Mouse (Mus musculus) brain, adult 10 weeks (tissue): ENCODE data around the gene Itih4. TPM values are rescaled to one million over a fixed set of nuclear protein-coding genes. Genes with fewer than 3 reads are reported as not detected.

Experiments
- polyA plus RNA-seq: library from polyadenylated mRNA; stranded (reverse); fragments of 350-450 nt; fragmentation: Illumina TruSeq; extraction: RNeasy Lipid Tissue Mini Kit (QIAGEN cat#74804); gene quantifications from one replicate; pipeline ENCODE4 v1.2.3, GENCODE M21; 2015; ENCODE audit warnings: low read depth, low replicate concordance

Itih4 gene
- not detected for polyA plus RNA-seq

DNA sequence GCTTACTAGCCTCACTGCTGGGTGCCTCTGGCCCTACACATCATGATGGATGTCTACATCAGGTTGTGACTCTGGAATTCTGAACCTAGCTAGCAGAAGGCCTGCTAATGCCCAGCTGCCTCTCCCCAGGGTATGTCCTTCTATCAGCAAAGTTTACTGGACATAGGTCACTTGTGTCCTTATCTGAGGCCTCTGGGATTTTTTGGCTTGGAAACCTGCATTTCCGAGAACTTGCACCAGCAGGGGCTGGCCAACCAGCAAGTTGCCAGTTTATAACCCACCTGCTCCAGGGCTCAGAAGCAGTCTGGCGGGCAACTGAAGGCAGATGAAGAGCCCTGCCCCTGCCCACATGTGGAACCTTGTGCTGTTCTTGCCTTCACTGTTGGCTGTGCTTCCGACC is at the start of gene Itih4:
TSS of gene Itih4 (plus strand) at position 273 of the 400 bp plus-strand sequence.

DNA sequence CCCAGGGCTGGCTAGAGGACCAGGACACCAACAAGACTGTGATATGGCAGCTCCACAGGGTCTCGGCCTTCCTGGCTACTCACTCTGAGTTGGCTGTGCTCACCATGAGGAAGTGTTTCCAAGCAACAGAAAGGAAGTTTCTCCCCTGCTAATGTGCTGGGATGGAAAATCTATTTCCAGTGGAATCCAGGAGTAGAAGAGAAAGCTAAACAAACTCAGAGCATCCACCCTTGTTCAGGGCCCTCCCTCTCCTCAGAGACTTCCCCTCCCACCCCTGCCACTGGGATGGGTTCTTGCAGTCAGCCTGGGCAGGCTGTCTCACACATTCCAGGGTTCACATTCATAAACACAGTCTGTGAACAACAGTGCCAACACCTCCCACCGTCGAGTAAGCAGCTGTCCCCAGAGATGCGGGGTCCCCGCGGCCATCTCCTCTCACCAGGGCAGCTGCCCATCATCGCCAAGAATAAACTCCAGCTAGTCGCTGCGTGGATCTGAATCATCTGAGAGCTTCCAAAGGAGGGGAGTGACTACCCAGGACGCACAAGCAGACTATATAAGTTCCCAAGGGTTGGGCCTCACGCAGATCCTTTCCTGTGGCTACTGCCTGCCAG is 7.2 kb upstream of the Itih4 start, which contains the start of gene Mustn1:
TSS of gene Mustn1 (plus strand) at position 243 of the 614 bp plus-strand sequence.

DNA sequence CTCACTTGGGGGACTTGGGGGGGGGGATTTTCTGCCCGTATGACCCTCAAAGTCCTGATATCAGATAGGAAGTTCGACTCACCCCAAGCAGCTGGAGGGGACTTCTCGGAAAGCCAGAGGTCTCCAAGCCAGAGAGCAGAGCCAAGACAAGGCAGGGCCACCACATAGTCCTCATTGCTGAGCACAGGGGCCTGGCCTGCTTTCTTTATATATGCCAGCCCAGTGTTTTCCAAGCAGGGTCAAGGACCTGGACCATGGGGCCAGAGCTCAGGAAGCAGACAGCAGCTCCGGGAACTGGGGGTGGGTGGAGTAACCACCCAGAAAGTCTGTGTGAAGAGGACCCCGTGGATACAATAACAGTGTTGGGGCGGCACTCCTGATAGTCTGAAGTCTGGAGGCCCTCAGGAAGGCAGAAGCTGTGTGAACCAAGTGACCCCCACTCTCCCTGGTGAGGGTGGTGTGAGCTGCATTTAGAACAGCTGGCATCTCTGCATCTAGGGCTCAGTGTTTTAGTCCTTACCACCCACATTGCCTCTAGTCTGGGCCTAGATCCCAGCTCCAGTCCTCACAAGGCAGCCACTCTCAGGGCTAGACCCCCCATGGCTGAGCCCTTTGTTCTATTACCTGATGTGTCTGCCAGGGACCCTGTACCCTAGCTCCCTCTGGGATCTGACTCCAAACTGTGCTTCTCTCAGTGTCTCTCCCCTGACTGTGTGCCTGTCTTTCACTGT is 37.3 kb downstream of the Itih4 start, which contains the start of gene Itih3:
TSS of gene Itih3 (minus strand) at position 386 of the 731 bp plus-strand sequence.

DNA sequence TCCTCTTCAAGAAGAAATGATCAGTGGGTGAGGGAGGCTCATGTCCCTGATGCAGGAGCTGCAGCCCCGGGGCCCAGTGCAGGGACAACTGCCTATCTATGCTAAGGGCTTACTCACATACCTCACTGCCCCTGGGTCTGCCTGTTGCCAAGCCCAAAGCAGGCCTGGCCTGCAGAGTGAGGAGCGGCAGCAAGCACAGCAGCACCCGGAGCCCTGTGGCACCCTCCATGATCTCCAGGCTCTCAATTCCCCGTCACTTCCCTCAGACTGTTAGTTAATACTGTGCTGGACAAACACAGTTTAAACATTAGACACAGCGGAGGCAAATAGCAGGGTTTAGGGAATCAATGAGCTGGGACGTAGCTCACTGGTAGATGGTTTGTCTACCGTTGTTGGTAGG is 56.8 kb downstream of the Itih4 start, which contains the start of gene Itih1:
TSS of gene Itih1 (minus strand) at position 252 of the 400 bp plus-strand sequence.

DNA sequence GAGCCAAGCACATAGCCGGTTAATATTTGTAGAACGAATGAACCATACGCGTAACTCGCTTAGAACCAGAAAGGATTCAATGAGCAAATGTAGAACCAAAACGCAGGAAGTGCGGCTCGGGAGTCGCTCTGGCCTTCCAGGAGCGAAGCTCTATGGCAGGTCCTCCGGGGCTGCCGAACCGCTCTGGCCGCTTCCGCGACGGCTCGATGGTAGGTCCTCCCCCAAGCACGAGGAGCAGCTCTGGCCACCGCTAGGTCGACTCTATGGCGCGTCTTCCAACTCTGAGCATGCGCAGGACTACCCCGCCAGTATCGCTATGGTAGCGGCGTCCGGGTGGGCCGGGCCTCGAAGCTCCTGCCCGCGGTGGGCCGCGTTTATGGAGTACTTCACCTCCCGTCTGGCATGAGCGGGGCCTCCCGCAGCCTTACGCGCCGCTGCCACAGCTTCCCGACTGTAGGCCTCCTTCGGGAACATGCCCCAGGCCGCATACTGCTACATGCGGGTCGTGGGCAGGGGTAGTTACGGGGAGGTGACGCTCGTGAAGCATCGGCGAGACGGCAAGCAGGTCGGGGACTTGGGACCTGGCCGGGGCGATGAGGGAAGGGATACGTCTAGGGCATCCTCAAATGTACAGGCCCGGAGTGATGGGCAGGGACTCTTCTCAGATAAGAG is 65.0 kb downstream of the Itih4 start, which contains the start of gene Nek4:
TSS of gene Nek4 (plus strand) at position 224 of the 672 bp plus-strand sequence.

Other genes with a start within 250 kb of the Itih4 start
- 12.6 TPM for gene Rft1, start 232.1 kb upstream of the Itih4 start, polyA plus RNA-seq
- 11.6 TPM for gene Sfmbt1, start 171.6 kb upstream of the Itih4 start, polyA plus RNA-seq
- gene Tmem110, start 60.9 kb upstream of the Itih4 start, polyA plus RNA-seq, result 17.9 TPM
- 3.9 TPM for gene Mustn1, start 7.3 kb upstream of the Itih4 start, polyA plus RNA-seq
- 53.4 TPM for gene Itih3, start 37.3 kb downstream of the Itih4 start, polyA plus RNA-seq
- gene Itih1, start 56.8 kb downstream of the Itih4 start, polyA plus RNA-seq, result not detected
- gene Nek4, start 64.9 kb downstream of the Itih4 start, polyA plus RNA-seq, result 13.4 TPM
- gene Glt8d1, start 114.9 kb downstream of the Itih4 start, polyA plus RNA-seq, result 57.9 TPM
- gene Spcs1, start 115.2 kb downstream of the Itih4 start, polyA plus RNA-seq, result 353 TPM
- gene Pbrm1, start 132.7 kb downstream of the Itih4 start, polyA plus RNA-seq, result 23.9 TPM
- gene Gnl3, start 132.7 kb downstream of the Itih4 start, polyA plus RNA-seq, result 46.3 TPM
- 28.6 TPM for gene Smim4, start 242.5 kb downstream of the Itih4 start, polyA plus RNA-seq
- gene Nt5dc2, start 244.6 kb downstream of the Itih4 start, polyA plus RNA-seq, result 6.0 TPM